Mouse (Mus musculus) gastrocnemius, adult 2 months (tissue): ENCODE measurements around the gene Gh. TPM values are rescaled to one million over a fixed set of nuclear protein-coding genes. Genes with fewer than 3 reads are reported as not detected.
A peak's percentile ranks its signal among the peaks of the same experiment; 100 is the strongest.

ENCODE experiments used
- DNase-seq: peaks from one replicate; pipeline ENCODE4 v3.0.0; 2022
- H3K27ac ChIP-seq: fragments of 200-600 bp; 2 replicates; pipeline ENCODE4 v1.8.1; 2022; ENCODE audit warnings: mild to moderate bottlenecking
- H3K4me3 ChIP-seq: fragments of 200-600 bp; 2 replicates; pipeline ENCODE4 v1.8.1; 2022; ENCODE audit warnings: mild to moderate bottlenecking, moderate library complexity
- CTCF ChIP-seq: fragments of 200-600 bp; IDR thresholded peaks from 2 replicates; pipeline ENCODE4 v1.8.1; 2022; ENCODE audit warnings: antibody characterized with exemption, mild to moderate bottlenecking, moderate library complexity
- intact Hi-C: fragments of 180-260 bp; cut with DNase I; formaldehyde crosslinking; loops from one replicate; pipeline ENCODE4 v1.15.1; 2025
- total RNA-seq, 2 experiments: library from RNA; stranded (reverse); gene quantifications; 2 replicates each; pipeline ENCODE4 v1.2.3; 2021

Gh gene
- total RNA-seq, 2 experiments from 2014 or later = not detected

- TF ChIP-seq CTCF = no peak
- Histone ChIP-seq H3K27ac (no peak overlapping the region), H3K4me3 (no peak overlapping the region)
- intact Hi-C loops = no loop called here
- peak; percentile 6 for DNase-seq
These were observed 3.8 kb upstream of the Gh start for GRCm38 (mm10) chr11:106305348-106306064.

GRCm38 (mm10) chr11:106302634-106303033 lies 969 bp upstream of the Gh start:
- H3K27ac ChIP-seq = no peak overlapping the region
- H3K4me3 ChIP-seq = no peak overlapping the region
- TF ChIP-seq CTCF = peak; percentile 79
- intact Hi-C loops = loop anchor here (1.0 to 2.0 kb wide), 2 partner anchors 64 to 90 kb away; no protein-coding TSS in a partner anchor
- DNase-seq = peak; percentile 72

- H3K4me3 ChIP-seq = no peak overlapping the region
- no peak; the same call in 1 of the 2 replicates for TF ChIP-seq CTCF
- intact Hi-C loops = no loop called here
- no peak overlapping the region for H3K27ac ChIP-seq
- peak; percentile 7 for DNase-seq
These were observed 9.8 kb downstream of the Gh start for GRCm38 (mm10) chr11:106291861-106292260.

- no peak for TF ChIP-seq CTCF
- Histone ChIP-seq H3K4me3 (no peak overlapping the region), H3K27ac (no peak overlapping the region)
- DNase-seq = peak; percentile 13
- intact Hi-C loops = no loop called here
These were observed 11.3 kb downstream of the Gh start for GRCm38 (mm10) chr11:106290376-106290775.

- Histone ChIP-seq H3K27ac (no peak overlapping the region), H3K4me3 (no peak overlapping the region)
- intact Hi-C loops = no loop called here
- TF ChIP-seq CTCF = peak; percentile 59
- DNase-seq = peak; percentile 87
These were observed 12.3 kb downstream of the Gh start for GRCm38 (mm10) chr11:106289369-106289768.

- H3K27ac ChIP-seq = peak overlapping the region; percentile 43
- no peak for TF ChIP-seq CTCF
- intact Hi-C loops = no loop called here
- DNase-seq = peak; percentile 20
- no peak overlapping the region for H3K4me3 ChIP-seq
These were observed 14.7 kb downstream of the Gh start for GRCm38 (mm10) chr11:106286987-106287386.

- intact Hi-C loops = no loop called here
- no peak overlapping the region for H3K4me3 ChIP-seq
These were observed 15.5 kb downstream of the Gh start for GRCm38 (mm10) chr11:106286206-106286605.

GRCm38 (mm10) chr11:106284126-106284525 lies 17.5 kb downstream of the Gh start:
- no peak overlapping the region for H3K4me3 ChIP-seq
- no peak overlapping the region for H3K27ac ChIP-seq
- peak; percentile 10 for DNase-seq
- intact Hi-C loops = no loop called here
- TF ChIP-seq CTCF = no peak

More at GRCm38 (mm10) chr11:106286206-106286605, 15.5 kb downstream of the Gh start:
- TF ChIP-seq CTCF = no peak
- no peak for DNase-seq
- no peak overlapping the region for H3K27ac ChIP-seq

- H3K27ac ChIP-seq = no peak overlapping the region
- intact Hi-C loops = no loop called here
- H3K4me3 ChIP-seq = no peak overlapping the region
- DNase-seq = no peak
- TF ChIP-seq CTCF = no peak
These were observed 18.3 kb downstream of the Gh start for GRCm38 (mm10) chr11:106283371-106283770.

- no peak for TF ChIP-seq CTCF
- peak; percentile 6 for DNase-seq
- H3K27ac ChIP-seq = no peak overlapping the region
- H3K4me3 ChIP-seq = no peak overlapping the region
- intact Hi-C loops = no loop called here
These were observed 19.2 kb downstream of the Gh start for GRCm38 (mm10) chr11:106282452-106282851.

GRCm38 (mm10) chr11:106276454-106276853 lies 25.2 kb downstream of the Gh start, which contains the start of gene Tcam1:
Gene Tcam1 (plus strand): TSS chr11:106276672.
- intact Hi-C loops = loop anchor here (1.0 to 10.0 kb wide), 2 partner anchors 20 to 208 kb away; partner anchors contain the start of genes Ern1, Ftsj3 and Psmc5
- peak within 1 kb of the TSS; percentile 61 for H3K4me3 ChIP-seq
- peak; percentile 94 for DNase-seq
- TF ChIP-seq CTCF = peak; percentile 93
- peak within 1 kb of the TSS; percentile 56 for H3K27ac ChIP-seq

GRCm38 (mm10) chr11:106274971-106275411 lies 26.7 kb downstream of the Gh start:
- TF ChIP-seq CTCF = no peak
- no peak for DNase-seq
- Histone ChIP-seq H3K27ac (peak overlapping the region; percentile 99), H3K4me3 (no peak overlapping the region)
- intact Hi-C loops = loop anchor here (5.0 to 10.0 kb wide), 2 partner anchors 58 to 210 kb away; partner anchors contain the start of genes Ccdc47, Ddx42 and Ern1

GRCm38 (mm10) chr11:106274374-106274773 lies 27.3 kb downstream of the Gh start:
- TF ChIP-seq CTCF = no peak
- intact Hi-C loops = loop anchor here (5.0 to 10.0 kb wide), 2 partner anchors 57 to 210 kb away; partner anchors contain the start of genes Ccdc47, Ddx42 and Ern1
- DNase-seq = peak; percentile 5
- Histone ChIP-seq H3K27ac (peak overlapping the region; percentile 99), H3K4me3 (no peak overlapping the region)
